Mouse (Mus musculus): Measurements from ENCODE around the gene Pdzrn4. TPM values are rescaled to one million over a fixed set of nuclear protein-coding genes. Genes with fewer than 3 reads are reported as not detected.

Pdzrn4 gene
- polyA plus RNA-seq, 1 experiment from 2014 or later: 16.4 TPM

GRCm38 (mm10) chr15:92509372-92509771, 112.7 kb downstream of the Pdzrn4 start:
- H3K9ac ChIP-seq (replicated peaks): no peak overlapping the region
- no peak for ATAC-seq (replicated peaks)
- H3K9me3 ChIP-seq: no peaks in the 10 kb centered on the region
- 91% methylated on average over 8 of the region's 8 CpGs for WGBS
- H3K27ac ChIP-seq (replicated peaks): no peak overlapping the region
- no peaks in the 10 kb centered on the region for H3K4me1 ChIP-seq
- H3K27me3 ChIP-seq: no peaks in the 10 kb centered on the region
- H3K4me2 ChIP-seq (replicated peaks): no peak overlapping the region
- H3K36me3 ChIP-seq: no peaks in the 10 kb centered on the region
- H3K4me3 ChIP-seq: no peak overlapping the region

- no peak overlapping the region for H3K4me2 ChIP-seq (replicated peaks)
- ATAC-seq (replicated peaks): no peak
- no peak overlapping the region for H3K9ac ChIP-seq (replicated peaks)
- no peak overlapping the region for H3K27ac ChIP-seq (replicated peaks)
- H3K27me3 ChIP-seq: 0 out of 2 replicates have a peak, but pooled peaks cover 4% of the 10 kb centered on the region
- peaks cover 3% of the 10 kb centered on the region for H3K4me1 ChIP-seq
- no peaks in the 10 kb centered on the region for H3K9me3 ChIP-seq
- WGBS: 24% methylated on average over 1 of the region's 1 CpGs
- H3K36me3 ChIP-seq: no peaks in the 10 kb centered on the region
- H3K4me3 ChIP-seq: no peak overlapping the region
Measured at GRCm38 (mm10) chr15:92515651-92516050, 119.0 kb downstream of the Pdzrn4 start.

GRCm38 (mm10) chr15:92520677-92521225, 124.1 kb downstream of the Pdzrn4 start:
- 38% methylated on average over 19 of the region's 19 CpGs for WGBS
- Histone ChIP-seq H3K9me3 (no peaks in the 10 kb centered on the region), H3K9ac (replicated peaks) (no peak overlapping the region; the same call in 1 of the 2 replicates), H3K4me1 (peaks cover 20% of the 10 kb centered on the region), H3K36me3 (no peaks in the 10 kb centered on the region), H3K27ac (replicated peaks) (0 out of 2 replicates have a peak overlapping the region, but pooled peaks have one; percentile 31), H3K4me3 (no peak overlapping the region), H3K27me3 (0 out of 2 replicates have a peak, but pooled peaks cover 4% of the 10 kb centered on the region), H3K4me2 (replicated peaks) (peak overlapping the region; percentile 27)
- peak; percentile 55; the same call in 1 of the 2 replicates for ATAC-seq (replicated peaks)

- 24% methylated on average over 7 of the region's 7 CpGs for WGBS
- Histone ChIP-seq H3K4me1 (peaks cover 20% of the 10 kb centered on the region), H3K9ac (replicated peaks) (no peak overlapping the region), H3K36me3 (no peaks in the 10 kb centered on the region), H3K4me3 (no peak overlapping the region), H3K4me2 (replicated peaks) (0 out of 2 replicates have a peak overlapping the region, but pooled peaks have one; percentile 27), H3K9me3 (no peaks in the 10 kb centered on the region), H3K27ac (replicated peaks) (no peak overlapping the region), H3K27me3 (0 out of 2 replicates have a peak, but pooled peaks cover 4% of the 10 kb centered on the region)
- ATAC-seq (replicated peaks): no peak
Measured at GRCm38 (mm10) chr15:92521686-92522085, 125.0 kb downstream of the Pdzrn4 start.

- Histone ChIP-seq H3K4me3 (no peak overlapping the region), H3K9me3 (no peaks in the 10 kb centered on the region), H3K27me3 (no peaks in the 10 kb centered on the region), H3K4me2 (replicated peaks) (no peak overlapping the region), H3K36me3 (no peaks in the 10 kb centered on the region), H3K4me1 (peaks cover 20% of the 10 kb centered on the region), H3K9ac (replicated peaks) (no peak overlapping the region), H3K27ac (replicated peaks) (no peak overlapping the region)
- 4% methylated on average over 2 of the region's 2 CpGs for WGBS
- ATAC-seq (replicated peaks): 0 out of 2 replicates have a peak, but pooled peaks have one; percentile 23
Measured at GRCm38 (mm10) chr15:92524917-92525316, 128.2 kb downstream of the Pdzrn4 start.

- peaks cover 19% of the 10 kb centered on the region for H3K4me1 ChIP-seq
- H3K9me3 ChIP-seq: no peaks in the 10 kb centered on the region
- no peak overlapping the region for H3K27ac ChIP-seq (replicated peaks)
- WGBS: 94% methylated on average over 9 of the region's 9 CpGs
- no peak overlapping the region for H3K4me3 ChIP-seq
- no peak overlapping the region for H3K4me2 ChIP-seq (replicated peaks)
- H3K36me3 ChIP-seq: no peaks in the 10 kb centered on the region
- H3K27me3 ChIP-seq: no peaks in the 10 kb centered on the region
- no peak overlapping the region for H3K9ac ChIP-seq (replicated peaks)
- ATAC-seq (replicated peaks): no peak
Measured at GRCm38 (mm10) chr15:92525416-92525815, 128.7 kb downstream of the Pdzrn4 start.

- H3K36me3 ChIP-seq: no peaks in the 10 kb centered on the region
- no peak for ATAC-seq (replicated peaks)
- no peak overlapping the region for H3K9ac ChIP-seq (replicated peaks)
- H3K4me1 ChIP-seq: peaks cover 5% of the 10 kb centered on the region
- 74% methylated on average over 4 of the region's 4 CpGs for WGBS
- H3K4me3 ChIP-seq: no peak overlapping the region
- no peak overlapping the region for H3K27ac ChIP-seq (replicated peaks)
- H3K4me2 ChIP-seq (replicated peaks): no peak overlapping the region
- no peaks in the 10 kb centered on the region for H3K27me3 ChIP-seq
- no peaks in the 10 kb centered on the region for H3K9me3 ChIP-seq
Measured at GRCm38 (mm10) chr15:92526731-92527130, 130.1 kb downstream of the Pdzrn4 start.

GRCm38 (mm10) chr15:92543252-92543651, 146.6 kb downstream of the Pdzrn4 start:
- Histone ChIP-seq H3K9ac (replicated peaks) (no peak overlapping the region), H3K36me3 (no peaks in the 10 kb centered on the region), H3K27me3 (no peaks in the 10 kb centered on the region), H3K27ac (replicated peaks) (no peak overlapping the region), H3K4me2 (replicated peaks) (no peak overlapping the region), H3K4me3 (no peak overlapping the region), H3K4me1 (peaks cover 9% of the 10 kb centered on the region; the same call in 1 of the 2 replicates), H3K9me3 (no peaks in the 10 kb centered on the region)
- 7% methylated on average over 1 of the region's 1 CpGs for WGBS
- ATAC-seq (replicated peaks): no peak

GRCm38 (mm10) chr15:92547294-92547911, 150.7 kb downstream of the Pdzrn4 start:
- Histone ChIP-seq H3K27me3 (no peaks in the 10 kb centered on the region), H3K9ac (replicated peaks) (no peak overlapping the region), H3K4me1 (peaks cover 10% of the 10 kb centered on the region; the same call in 1 of the 2 replicates), H3K9me3 (no peaks in the 10 kb centered on the region), H3K4me2 (replicated peaks) (no peak overlapping the region), H3K27ac (replicated peaks) (no peak overlapping the region), H3K4me3 (no peak overlapping the region), H3K36me3 (no peaks in the 10 kb centered on the region)
- WGBS: 28% methylated on average over 9 of the region's 9 CpGs
- no peak; the same call in 1 of the 2 replicates for ATAC-seq (replicated peaks)

GRCm38 (mm10) chr15:92555012-92555574, 158.4 kb downstream of the Pdzrn4 start:
- Histone ChIP-seq H3K27me3 (no peaks in the 10 kb centered on the region), H3K9ac (replicated peaks) (no peak overlapping the region), H3K9me3 (no peaks in the 10 kb centered on the region), H3K36me3 (no peaks in the 10 kb centered on the region), H3K27ac (replicated peaks) (no peak overlapping the region), H3K4me1 (no peaks in the 10 kb centered on the region), H3K4me2 (replicated peaks) (no peak overlapping the region), H3K4me3 (no peak overlapping the region)
- WGBS: 78% methylated on average over 7 of the region's 7 CpGs
- ATAC-seq (replicated peaks): no peak

- no peaks in the 10 kb centered on the region for H3K27me3 ChIP-seq
- no peak overlapping the region for H3K4me2 ChIP-seq (replicated peaks)
- 82% methylated on average over 3 of the region's 3 CpGs for WGBS
- no peaks in the 10 kb centered on the region for H3K9me3 ChIP-seq
- H3K36me3 ChIP-seq: no peaks in the 10 kb centered on the region
- no peak for ATAC-seq (replicated peaks)
- no peak overlapping the region for H3K4me3 ChIP-seq
- no peak overlapping the region for H3K9ac ChIP-seq (replicated peaks)
- H3K4me1 ChIP-seq: no peaks in the 10 kb centered on the region
- no peak overlapping the region for H3K27ac ChIP-seq (replicated peaks)
Measured at GRCm38 (mm10) chr15:92555716-92556115, 159.0 kb downstream of the Pdzrn4 start.

GRCm38 (mm10) chr15:92558592-92558991, 161.9 kb downstream of the Pdzrn4 start:
- no peak overlapping the region for H3K27ac ChIP-seq (replicated peaks)
- no peak for ATAC-seq (replicated peaks)
- no peaks in the 10 kb centered on the region for H3K36me3 ChIP-seq
- H3K27me3 ChIP-seq: no peaks in the 10 kb centered on the region
- no peaks in the 10 kb centered on the region for H3K4me1 ChIP-seq
- no peaks in the 10 kb centered on the region for H3K9me3 ChIP-seq
- 69% methylated on average over 5 of the region's 5 CpGs for WGBS
- H3K9ac ChIP-seq (replicated peaks): no peak overlapping the region
- H3K4me2 ChIP-seq (replicated peaks): no peak overlapping the region
- no peak overlapping the region for H3K4me3 ChIP-seq
